Mouse (Mus musculus) E14TG2a.4 (cell line): ENCODE results near the gene Mink1.

ENCODE experiments used
- CTCF ChIP-seq: conservative IDR thresholded peaks from 2 replicates; pipeline ENCODE4 v1.5.1; 2014; ENCODE audit warnings: low read length
- NANOG ChIP-seq: IDR thresholded peaks from 2 replicates; pipeline ENCODE4 v1.6.1; 2014; ENCODE audit warnings: borderline replicate concordance, low read length, mixed read lengths

- TF ChIP-seq CTCF (no peak), NANOG (no peak)
Observed at GRCm38 (mm10) chr11:70563470-70564275, 992 bp downstream of the Mink1 start.
